Mouse (Mus musculus) limb, embryonic 11.5 days (tissue): Measurements from ENCODE around the gene Vps53. TPM values are rescaled to one million over a fixed set of nuclear protein-coding genes. Genes with fewer than 3 reads are reported as not detected.

Experiments used
- ATAC-seq: fragments of 200-750 bp; cut with Nextera tagmentation; 2 replicates; pipeline ENCODE4 v1.8.0; 2017; ENCODE audit warnings: low read depth; ENCODE audit not compliant: insufficient number of reproducible peaks, low FRiP score, low TSS enrichment
- DNase-seq: peaks from one replicate; pipeline ENCODE4 v3.0.0-alpha.2; 2015; ENCODE audit warnings: low spot score
- H3K27ac ChIP-seq: fragments of 300-500 bp; sonication (generic); replicated peaks from 2 replicates; pipeline ENCODE4 v1.5.1; 2014; ENCODE audit warnings: low read depth, mild to moderate bottlenecking, low read length
- H3K27me3 ChIP-seq: fragments of 300-500 bp; sonication (generic); 2 replicates; pipeline ENCODE4 v1.6.1; 2014; ENCODE audit warnings: mild to moderate bottlenecking, low read length, mixed read lengths; ENCODE audit not compliant: control insufficient read depth, insufficient read depth
- H3K36me3 ChIP-seq: fragments of 300-500 bp; sonication (generic); 2 replicates; pipeline ENCODE4 v1.6.1; 2014; ENCODE audit warnings: mild to moderate bottlenecking, low read length, moderate library complexity, mixed read lengths; ENCODE audit not compliant: control insufficient read depth, insufficient read depth
- H3K4me1 ChIP-seq: fragments of 300-500 bp; sonication (generic); 2 replicates; pipeline ENCODE4 v1.6.1; 2014; ENCODE audit warnings: low read length, mixed read lengths; ENCODE audit not compliant: control insufficient read depth, insufficient read depth
- H3K4me2 ChIP-seq: fragments of 300-500 bp; sonication (generic); 2 replicates; pipeline ENCODE4 v1.6.1; 2014; ENCODE audit warnings: low read depth, mild to moderate bottlenecking, moderate library complexity; ENCODE audit not compliant: severe bottlenecking
- H3K4me3 ChIP-seq: fragments of 300-500 bp; sonication (generic); 2 replicates; pipeline ENCODE4 v1.5.1; 2014; ENCODE audit warnings: low read depth, low read length
- H3K9ac ChIP-seq: fragments of 300-500 bp; sonication (generic); 2 replicates; pipeline ENCODE4 v1.6.1; 2014; ENCODE audit warnings: mild to moderate bottlenecking, low read length
- H3K9me3 ChIP-seq: fragments of 300-500 bp; sonication (generic); 2 replicates; pipeline ENCODE4 v1.6.1; 2016; ENCODE audit warnings: low read length; ENCODE audit not compliant: control insufficient read depth
- WGBS: fragments of 180-500 bp; shearing (Covaris S2); extraction: QIAGEN DNeasy Blood & Tissue Kit; methylation state at CpG from one replicate; pipeline ENCODE4 v1.1.7; 2014; 5-methylcytosine and 5-hydroxymethylcytosine counted together
- polyA plus RNA-seq: library from polyadenylated mRNA; unstranded; fragments of >200 nt; fragmentation: Nextera tagmentation; extraction: Ambion mirVana; gene quantifications from 2 replicates; pipeline ENCODE4 v1.2.1, GENCODE M21; 2014

The Vps53 gene
- polyA plus RNA-seq, 1 experiment from 2014 or later, result 40.4 TPM

- H3K27ac ChIP-seq, result no peak overlapping the region
- DNase-seq (no peak), ATAC-seq (0 out of 2 replicates have a peak, but pooled peaks have one; percentile 26)
- H3K4me1 ChIP-seq, result peaks cover 7% of the 10 kb centered on the region; the same call in 1 of the 2 replicates
- no peak overlapping the region for H3K9ac ChIP-seq
- WGBS, result 81% methylated on average over 6 of the region's 6 CpGs
- no peak overlapping the region for H3K4me2 ChIP-seq
- H3K36me3 ChIP-seq, result no peaks in the 10 kb centered on the region; the same call in 1 of the 2 replicates
- no peak overlapping the region for H3K4me3 ChIP-seq
- H3K27me3 ChIP-seq, result no peaks in the 10 kb centered on the region
- H3K9me3 ChIP-seq, result no peaks in the 10 kb centered on the region
These were observed 135.0 kb downstream of the Vps53 start for GRCm38 (mm10) chr11:76044468-76044867.

- Histone ChIP-seq H3K4me3 (no peak overlapping the region), H3K4me2 (no peak overlapping the region), H3K9me3 (no peaks in the 10 kb centered on the region), H3K9ac (no peak overlapping the region), H3K4me1 (peaks cover 7% of the 10 kb centered on the region; the same call in 1 of the 2 replicates), H3K27me3 (no peaks in the 10 kb centered on the region), H3K27ac (no peak overlapping the region), H3K36me3 (no peaks in the 10 kb centered on the region; the same call in 1 of the 2 replicates)
- 37% methylated on average over 5 of the region's 5 CpGs for WGBS
- DNase-seq, result no peak
- no peak for ATAC-seq
These were observed 136.6 kb downstream of the Vps53 start for GRCm38 (mm10) chr11:76042882-76043281.

DNA sequence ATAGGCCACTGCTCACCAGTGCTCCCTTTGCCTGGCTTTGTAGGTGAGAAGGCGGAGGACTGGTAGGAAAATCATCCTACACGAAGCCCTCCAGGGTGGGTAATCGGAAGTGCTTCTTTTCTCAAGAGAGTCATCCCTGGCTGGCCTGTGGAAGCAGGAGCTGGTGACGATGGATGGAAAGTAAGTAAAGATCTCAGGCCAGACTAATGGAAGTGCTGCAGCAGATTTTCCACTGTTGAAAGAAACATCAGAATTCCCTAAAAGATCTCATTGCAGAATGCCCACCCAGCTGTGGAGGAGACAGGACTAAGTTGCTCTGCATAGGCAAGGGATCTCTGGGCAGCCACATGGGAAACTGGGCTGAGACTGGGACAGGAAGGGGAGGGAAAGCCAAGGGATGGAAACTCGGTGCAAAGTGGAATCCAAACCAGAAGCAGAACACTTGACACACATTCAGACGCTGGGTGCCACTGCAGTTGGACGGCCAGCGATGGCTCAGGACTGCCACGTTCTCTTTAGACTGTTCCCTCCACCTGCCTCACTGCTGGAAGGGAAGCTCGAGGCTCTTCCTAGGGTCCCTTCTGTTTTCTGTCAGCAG is 137.3 kb downstream of the Vps53 start:
- H3K27me3 ChIP-seq, result no peaks in the 10 kb centered on the region
- no peaks in the 10 kb centered on the region for H3K36me3 ChIP-seq
- no peak for DNase-seq
- no peak overlapping the region for H3K4me2 ChIP-seq
- no peak overlapping the region for H3K27ac ChIP-seq
- no peak overlapping the region for H3K4me3 ChIP-seq
- ATAC-seq, result no peak
- peaks cover 7% of the 10 kb centered on the region; the same call in 1 of the 2 replicates for H3K4me1 ChIP-seq
- WGBS, result 61% methylated on average over 10 of the region's 10 CpGs
- H3K9ac ChIP-seq, result no peak overlapping the region
- no peaks in the 10 kb centered on the region for H3K9me3 ChIP-seq

DNA sequence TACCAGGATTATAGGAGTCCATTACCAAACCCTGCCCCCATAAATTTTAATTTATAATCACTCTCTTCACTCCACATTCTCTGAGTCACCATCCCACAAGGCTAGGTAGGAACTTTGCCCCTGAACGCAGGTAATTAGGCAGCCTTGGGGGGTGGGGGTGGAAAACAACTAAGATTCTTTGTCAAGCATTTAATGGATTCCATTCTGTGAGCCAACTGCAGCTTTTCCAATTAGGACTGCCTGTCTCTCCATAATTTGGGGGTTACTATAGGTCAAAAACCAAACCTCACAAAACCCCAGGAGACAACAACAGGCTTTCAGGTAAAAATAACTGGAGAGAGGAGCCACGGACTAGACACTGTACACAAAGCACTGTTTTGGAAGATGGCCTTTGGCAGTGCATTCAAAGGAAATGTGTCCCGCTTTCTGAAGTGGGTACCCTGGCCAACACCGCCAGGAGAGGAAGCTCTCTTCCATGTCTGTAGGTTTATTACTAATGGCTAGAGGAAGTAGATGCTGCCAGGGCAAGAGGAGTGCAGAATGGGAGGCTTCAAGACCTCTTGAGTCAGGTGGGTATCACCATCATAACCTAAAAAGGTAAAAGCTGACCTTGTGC is 138.6 kb downstream of the Vps53 start:
- H3K36me3 ChIP-seq, result no peaks in the 10 kb centered on the region
- no peak overlapping the region for H3K4me3 ChIP-seq
- H3K9me3 ChIP-seq, result no peaks in the 10 kb centered on the region
- DNase-seq (no peak), ATAC-seq (no peak)
- H3K27ac ChIP-seq, result no peak overlapping the region
- no peak overlapping the region for H3K9ac ChIP-seq
- no peaks in the 10 kb centered on the region for H3K27me3 ChIP-seq
- peaks cover 7% of the 10 kb centered on the region; the same call in 1 of the 2 replicates for H3K4me1 ChIP-seq
- H3K4me2 ChIP-seq, result no peak overlapping the region
- WGBS, result 70% methylated on average over 4 of the region's 4 CpGs

DNA sequence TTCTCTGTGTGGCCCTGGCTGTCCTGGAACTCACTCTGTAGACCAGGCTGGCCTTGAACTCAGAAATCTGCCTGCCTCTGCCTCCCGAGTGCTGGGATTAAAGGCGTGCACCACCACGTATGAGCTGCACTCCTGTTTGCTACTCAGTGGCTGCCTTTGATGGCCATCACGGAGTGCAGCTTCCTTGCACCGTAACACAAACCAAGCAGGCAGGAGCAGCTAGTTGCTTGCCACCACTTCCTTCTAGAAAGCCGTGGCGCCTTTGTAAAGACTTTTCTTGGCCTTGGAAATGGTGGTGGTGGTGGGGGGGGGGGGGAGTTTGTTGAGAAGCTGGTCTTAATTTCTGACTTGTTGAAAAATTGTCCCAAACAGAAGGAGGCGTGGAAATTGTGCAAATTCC is 139.3 kb downstream of the Vps53 start:
- Histone ChIP-seq H3K36me3 (no peaks in the 10 kb centered on the region), H3K27ac (no peak overlapping the region), H3K4me1 (peaks cover 7% of the 10 kb centered on the region; the same call in 1 of the 2 replicates), H3K4me3 (no peak overlapping the region), H3K9me3 (no peaks in the 10 kb centered on the region), H3K27me3 (no peaks in the 10 kb centered on the region), H3K4me2 (no peak overlapping the region), H3K9ac (no peak overlapping the region)
- DNase-seq, result no peak
- ATAC-seq, result no peak
- WGBS, result 89% methylated on average over 8 of the region's 8 CpGs

DNA sequence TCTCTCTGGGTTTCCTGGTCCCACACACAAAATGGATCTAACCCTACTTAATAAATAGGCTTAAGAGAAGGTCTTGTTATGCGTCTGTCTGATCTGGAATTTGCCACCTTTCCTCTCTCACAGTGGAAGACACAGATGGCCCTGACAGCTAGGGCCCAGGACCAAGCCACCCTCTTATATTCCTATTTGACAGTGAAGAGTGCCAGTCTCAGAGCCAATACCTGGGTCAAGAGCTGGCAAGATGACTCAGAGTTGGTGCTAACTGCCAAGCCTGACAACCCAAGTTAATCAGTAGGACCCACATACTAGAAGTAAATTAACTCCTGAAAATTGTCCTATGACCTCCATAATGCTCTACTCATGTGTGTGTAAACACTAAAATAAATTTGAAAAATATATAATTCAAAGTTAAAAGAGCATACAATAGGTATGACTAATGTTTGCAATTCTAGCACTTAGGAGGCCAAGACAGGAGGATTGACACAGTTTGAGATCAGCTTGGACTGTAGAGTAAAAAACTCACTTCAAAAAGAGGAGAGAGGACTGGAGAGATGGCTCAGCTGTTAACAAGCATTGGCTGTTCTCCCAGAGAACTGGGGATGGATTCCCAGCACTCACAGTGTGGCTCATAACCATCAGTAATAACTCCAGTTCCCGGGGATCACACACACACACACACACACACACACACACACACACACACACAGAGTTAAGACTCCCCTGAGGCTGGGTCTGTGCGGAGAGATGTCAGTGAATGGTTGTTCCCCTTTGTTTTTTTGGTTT is 140.0 kb downstream of the Vps53 start:
- no peak overlapping the region for H3K9ac ChIP-seq
- DNase-seq (no peak), ATAC-seq (no peak)
- no peaks in the 10 kb centered on the region for H3K9me3 ChIP-seq
- 85% methylated on average over 3 of the region's 3 CpGs for WGBS
- H3K4me1 ChIP-seq, result peaks cover 7% of the 10 kb centered on the region; the same call in 1 of the 2 replicates
- H3K27ac ChIP-seq, result no peak overlapping the region
- no peak overlapping the region for H3K4me2 ChIP-seq
- H3K4me3 ChIP-seq, result no peak overlapping the region
- no peaks in the 10 kb centered on the region for H3K36me3 ChIP-seq
- no peaks in the 10 kb centered on the region for H3K27me3 ChIP-seq

- Histone ChIP-seq H3K36me3 (no peaks in the 10 kb centered on the region), H3K27me3 (no peaks in the 10 kb centered on the region), H3K4me1 (0 out of 2 replicates have a peak, but pooled peaks cover 3% of the 10 kb centered on the region), H3K27ac (no peak overlapping the region), H3K9me3 (no peaks in the 10 kb centered on the region), H3K4me3 (no peak overlapping the region), H3K9ac (no peak overlapping the region), H3K4me2 (no peak overlapping the region)
- 49% methylated on average over 6 of the region's 6 CpGs for WGBS
- ATAC-seq, result no peak
- no peak for DNase-seq
These were observed 141.7 kb downstream of the Vps53 start for GRCm38 (mm10) chr11:76037581-76038294.

DNA sequence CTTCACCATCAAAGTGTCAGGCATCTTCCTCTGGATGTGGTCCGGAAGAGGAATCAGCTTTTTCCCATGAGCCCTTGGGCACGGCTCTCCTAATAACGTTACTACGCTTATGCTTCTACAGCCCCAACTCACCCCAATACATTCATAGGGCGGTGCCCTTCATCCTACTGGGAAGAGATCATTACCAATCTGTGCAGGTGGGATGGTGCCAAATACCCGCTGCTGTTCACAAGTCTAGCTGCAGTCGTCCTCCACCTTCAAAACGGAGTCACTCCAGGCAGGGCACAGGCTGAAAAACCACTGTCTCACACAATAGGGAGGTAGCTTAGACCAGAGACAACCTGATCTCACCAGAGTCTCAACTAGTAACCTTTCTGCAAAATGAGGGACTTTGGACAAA is 144.3 kb downstream of the Vps53 start:
- no peak overlapping the region for H3K4me3 ChIP-seq
- H3K4me1 ChIP-seq, result no peaks in the 10 kb centered on the region
- H3K9me3 ChIP-seq, result no peaks in the 10 kb centered on the region
- no peak overlapping the region for H3K4me2 ChIP-seq
- DNase-seq, result no peak
- H3K27me3 ChIP-seq, result no peaks in the 10 kb centered on the region
- no peaks in the 10 kb centered on the region for H3K36me3 ChIP-seq
- no peak overlapping the region for H3K27ac ChIP-seq
- no peak overlapping the region for H3K9ac ChIP-seq
- ATAC-seq, result no peak
- 86% methylated on average over 8 of the region's 8 CpGs for WGBS
